Mouse (Mus musculus): ENCODE data around the gene Gpr107. TPM values are rescaled to one million over a fixed set of nuclear protein-coding genes. Genes with fewer than 3 reads are reported as not detected.

Gpr107 gene
- polyA plus RNA-seq, 1 experiment: 35.2 TPM

DNA sequence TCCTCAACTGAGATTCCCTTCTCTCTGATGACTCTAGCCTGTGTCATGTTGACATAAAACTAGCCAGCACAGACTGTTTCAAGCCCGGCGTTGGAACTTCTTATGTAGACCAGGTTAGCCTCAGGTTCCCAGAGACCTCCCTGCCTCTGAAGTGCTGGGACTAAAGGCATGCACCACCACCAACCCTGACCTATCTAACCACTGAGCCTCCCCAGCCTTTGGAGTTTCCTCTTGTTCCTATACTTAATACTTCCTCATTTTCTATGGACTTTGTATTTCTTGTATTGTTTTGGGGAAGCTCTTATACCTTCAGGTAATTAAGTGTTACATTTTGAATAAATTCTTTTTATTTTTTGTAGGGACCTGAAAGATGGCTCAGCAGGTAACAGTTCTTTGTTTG lies 37.9 kb upstream of the Gpr107 start:
- Histone ChIP-seq H3ac (ENCODE audit: control insufficient read depth, insufficient read length) (no peak overlapping the region), H3K4me2 (ENCODE audit: low read depth) (no peak overlapping the region), H3K36me3 (ENCODE audit: control insufficient read depth, insufficient read depth) (no peaks in the 10 kb centered on the region), H3K79me2 (ENCODE audit: control insufficient read depth, insufficient read depth) (no peaks in the 10 kb centered on the region), H3K27me3 (ENCODE audit: control insufficient read depth, insufficient read depth, insufficient read length) (no peaks in the 10 kb centered on the region), H3K4me3 (no peak overlapping the region)
- no peak for TF ChIP-seq SRF (IDR thresholded peaks at IDR 0.05; ENCODE audit: control insufficient read depth, insufficient read length, low read depth)
- TF ChIP-seq E2F4 (IDR thresholded peaks at IDR 0.05; ENCODE audit: insufficient read depth): no peak
- TF ChIP-seq POLR2A (IDR thresholded peaks at IDR 0.05; ENCODE audit: insufficient read length, low read depth): no peak
- TF ChIP-seq MYOG (IDR thresholded peaks at IDR 0.05; ENCODE audit: control insufficient read depth in 1 of 3, insufficient read depth in 1 of 3, insufficient read length in 2 of 3, low read depth in 2 of 3): no peak
- no peak for TF ChIP-seq MYOD1 (IDR thresholded peaks at IDR 0.05; ENCODE audit: control insufficient read depth in 1 of 3, insufficient read length in 2 of 3, low read depth in 2 of 3)
- no peak for TF ChIP-seq USF1 (IDR thresholded peaks at IDR 0.05; ENCODE audit: low read depth)
- TF ChIP-seq REST (IDR thresholded peaks at IDR 0.05; ENCODE audit: insufficient read depth, insufficient read length): no peak

DNA sequence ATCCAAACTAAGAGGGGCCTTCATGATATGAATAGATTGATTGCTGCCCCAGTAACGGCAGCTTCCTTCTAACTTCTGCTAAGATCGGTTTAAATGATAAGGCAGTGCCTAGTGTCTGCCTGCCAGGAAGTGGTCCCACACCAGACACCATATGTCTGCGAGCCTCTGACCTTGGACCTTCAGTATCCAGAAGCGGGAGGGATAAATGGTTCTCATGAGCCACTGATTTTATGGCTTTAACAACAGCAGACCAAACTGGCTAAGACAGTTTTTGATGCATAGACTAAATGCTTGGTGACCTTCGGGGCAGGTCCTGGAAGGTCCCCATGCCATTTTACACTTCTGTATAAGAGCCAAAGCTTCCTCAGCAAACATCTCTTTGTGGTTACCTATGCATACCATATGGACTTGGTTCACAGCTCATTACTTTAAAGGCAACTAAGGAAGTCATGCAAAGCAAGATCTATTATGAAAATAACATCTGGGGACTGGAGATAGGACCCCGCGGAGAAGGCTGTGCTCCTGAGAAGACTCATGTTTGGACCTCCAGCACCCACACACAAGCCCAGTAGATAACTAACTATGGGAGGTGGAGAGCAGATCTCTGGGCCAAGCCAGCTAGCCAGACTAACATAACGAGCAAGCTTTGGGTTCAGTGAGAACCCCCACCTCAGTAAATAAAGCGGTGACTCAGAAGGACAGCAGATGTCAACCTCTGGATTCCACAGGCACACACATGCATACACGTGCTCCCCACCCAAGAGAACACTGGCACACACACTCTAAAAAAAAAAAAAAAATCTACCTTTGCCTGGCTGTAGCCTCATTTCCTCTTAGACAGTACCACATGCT lies 36.8 kb upstream of the Gpr107 start:
- TF ChIP-seq E2F4 (IDR thresholded peaks at IDR 0.05; ENCODE audit: insufficient read depth): no peak
- TF ChIP-seq REST (IDR thresholded peaks at IDR 0.05; ENCODE audit: insufficient read depth, insufficient read length): no peak
- no peak for TF ChIP-seq MYOD1 (IDR thresholded peaks at IDR 0.05; ENCODE audit: control insufficient read depth in 1 of 3, insufficient read length in 2 of 3, low read depth in 2 of 3)
- TF ChIP-seq MYOG (IDR thresholded peaks at IDR 0.05; ENCODE audit: control insufficient read depth in 1 of 3, insufficient read depth in 1 of 3, insufficient read length in 2 of 3, low read depth in 2 of 3): no peak
- TF ChIP-seq MAX (IDR thresholded peaks at IDR 0.05; ENCODE audit: low read depth): no peak
- TF ChIP-seq POLR2AphosphoS2 (IDR thresholded peaks at IDR 0.05; ENCODE audit: insufficient read length, low read depth): no peak
- TF ChIP-seq POLR2A (IDR thresholded peaks at IDR 0.05; ENCODE audit: insufficient read length, low read depth): no peak
- no peak for TF ChIP-seq TCF3 (IDR thresholded peaks at IDR 0.05; ENCODE audit: insufficient read length, low read depth)
- no peak for TF ChIP-seq SRF (IDR thresholded peaks at IDR 0.05; ENCODE audit: control insufficient read depth, insufficient read length, low read depth)
- TF ChIP-seq CEBPB (IDR thresholded peaks at IDR 0.05; ENCODE audit: insufficient read depth, poor library complexity, severe bottlenecking): no peak
- TF ChIP-seq TCF12 (IDR thresholded peaks at IDR 0.05; ENCODE audit: insufficient read depth, poor library complexity, severe bottlenecking): no peak
- no peak overlapping the region for H3K4me3 ChIP-seq
- no peaks in the 10 kb centered on the region for H3K79me2 ChIP-seq (ENCODE audit: control insufficient read depth, insufficient read depth)
- no peaks in the 10 kb centered on the region for H3K36me3 ChIP-seq (ENCODE audit: control insufficient read depth, insufficient read depth)
- no peaks in the 10 kb centered on the region for H3K27me3 ChIP-seq (ENCODE audit: control insufficient read depth, insufficient read depth, insufficient read length)
- no peak overlapping the region for H3K4me2 ChIP-seq (ENCODE audit: low read depth)
- H3ac ChIP-seq (ENCODE audit: control insufficient read depth, insufficient read length): no peak overlapping the region

DNA sequence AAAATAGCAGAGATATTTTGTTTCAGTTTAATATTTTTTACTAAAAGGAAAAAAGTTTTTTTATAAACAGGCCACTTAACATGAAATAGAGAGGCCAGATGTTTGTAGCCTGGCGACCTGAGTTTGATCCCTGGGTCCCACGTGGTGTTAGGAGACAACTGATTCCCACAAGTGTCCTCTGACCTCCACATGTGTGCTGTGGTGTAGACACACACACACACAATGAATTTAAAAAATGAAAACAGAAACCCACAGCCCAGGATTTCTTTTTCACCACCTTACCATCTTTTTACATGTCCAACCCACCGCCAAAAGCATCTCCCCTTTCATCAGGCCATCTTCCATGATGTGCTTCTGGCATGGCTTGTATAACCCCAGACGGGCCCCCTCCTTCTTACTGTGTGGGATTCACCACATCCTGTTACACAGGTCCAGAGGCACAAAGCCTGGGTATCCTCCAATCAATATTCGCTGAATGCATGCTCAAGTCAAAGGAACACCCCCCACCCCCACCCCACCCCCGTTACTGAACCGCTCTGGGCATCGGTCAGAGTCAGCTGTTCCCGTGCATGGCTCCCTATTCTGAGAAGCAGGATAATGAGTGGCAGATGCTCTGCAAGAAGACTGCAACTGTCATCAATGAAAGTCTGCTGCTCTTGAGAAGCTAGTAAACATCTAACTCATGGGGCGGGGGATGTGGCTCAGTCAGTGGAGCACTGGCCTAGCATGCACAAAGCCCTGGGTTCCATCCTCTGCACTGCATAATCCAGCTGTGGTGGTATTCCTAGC lies 36.0 kb upstream of the Gpr107 start:
- no peak overlapping the region for H3ac ChIP-seq (ENCODE audit: control insufficient read depth, insufficient read length)
- TF ChIP-seq MYOD1 (IDR thresholded peaks at IDR 0.05; ENCODE audit: control insufficient read depth in 1 of 3, insufficient read length in 2 of 3, low read depth in 2 of 3) (peak in 1 of 3 experiments; percentile 40), TCF12 (IDR thresholded peaks at IDR 0.05; ENCODE audit: insufficient read depth, poor library complexity, severe bottlenecking) (no peak)
- H3K79me2 ChIP-seq (ENCODE audit: control insufficient read depth, insufficient read depth): no peaks in the 10 kb centered on the region
- no peaks in the 10 kb centered on the region for H3K27me3 ChIP-seq (ENCODE audit: control insufficient read depth, insufficient read depth, insufficient read length)
- H3K4me3 ChIP-seq: no peak overlapping the region
- H3K4me2 ChIP-seq (ENCODE audit: low read depth): no peak overlapping the region
- no peaks in the 10 kb centered on the region for H3K36me3 ChIP-seq (ENCODE audit: control insufficient read depth, insufficient read depth)

DNA sequence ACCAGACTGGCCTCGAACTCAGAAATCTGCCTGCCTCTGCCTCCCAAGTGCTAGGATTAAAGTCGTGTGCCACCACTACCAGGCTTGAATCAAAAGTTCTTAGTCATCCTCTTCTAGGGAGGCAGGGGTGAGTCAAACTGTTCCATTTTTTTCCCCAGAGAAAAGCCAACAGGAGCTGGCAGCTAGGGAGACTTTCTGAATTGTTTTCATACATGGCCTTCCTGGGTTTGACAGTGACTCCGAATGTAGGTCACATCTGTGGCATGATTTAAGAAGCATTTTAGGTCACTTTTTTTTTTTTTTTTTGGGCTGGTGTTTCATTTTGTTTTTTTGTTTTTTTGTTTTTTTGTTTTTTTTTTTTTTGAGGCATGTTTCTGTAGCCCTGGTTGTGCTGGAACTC lies 33.9 kb upstream of the Gpr107 start:
- H3K4me3 ChIP-seq: no peak overlapping the region

More for the DNA sequence above, 33.9 kb upstream of the Gpr107 start:
- no peak overlapping the region for H3K4me2 ChIP-seq (ENCODE audit: low read depth)
- H3ac ChIP-seq (ENCODE audit: control insufficient read depth, insufficient read length): no peak overlapping the region
- H3K27me3 ChIP-seq (ENCODE audit: control insufficient read depth, insufficient read depth, insufficient read length): no peaks in the 10 kb centered on the region
- H3K79me2 ChIP-seq (ENCODE audit: control insufficient read depth, insufficient read depth): no peaks in the 10 kb centered on the region
- no peaks in the 10 kb centered on the region for H3K36me3 ChIP-seq (ENCODE audit: control insufficient read depth, insufficient read depth)
- no peak for TF ChIP-seq TCF3 (IDR thresholded peaks at IDR 0.05; ENCODE audit: insufficient read length, low read depth)
- TF ChIP-seq E2F4 (IDR thresholded peaks at IDR 0.05; ENCODE audit: insufficient read depth): no peak
- TF ChIP-seq CEBPB (IDR thresholded peaks at IDR 0.05; ENCODE audit: insufficient read depth, poor library complexity, severe bottlenecking): no peak
- no peak for TF ChIP-seq POLR2AphosphoS2 (IDR thresholded peaks at IDR 0.05; ENCODE audit: insufficient read length, low read depth)
- no peak for TF ChIP-seq MYOG (IDR thresholded peaks at IDR 0.05; ENCODE audit: control insufficient read depth in 1 of 3, insufficient read depth in 1 of 3, insufficient read length in 2 of 3, low read depth in 2 of 3)
- TF ChIP-seq MAX (IDR thresholded peaks at IDR 0.05; ENCODE audit: low read depth): no peak
- no peak for TF ChIP-seq SRF (IDR thresholded peaks at IDR 0.05; ENCODE audit: control insufficient read depth, insufficient read length, low read depth)
- no peak for TF ChIP-seq TCF12 (IDR thresholded peaks at IDR 0.05; ENCODE audit: insufficient read depth, poor library complexity, severe bottlenecking)
- no peak for TF ChIP-seq USF1 (IDR thresholded peaks at IDR 0.05; ENCODE audit: low read depth)
- TF ChIP-seq REST (IDR thresholded peaks at IDR 0.05; ENCODE audit: insufficient read depth, insufficient read length): no peak
- TF ChIP-seq POLR2A (IDR thresholded peaks at IDR 0.05; ENCODE audit: insufficient read length, low read depth): no peak
- TF ChIP-seq MYOD1 (IDR thresholded peaks at IDR 0.05; ENCODE audit: control insufficient read depth in 1 of 3, insufficient read length in 2 of 3, low read depth in 2 of 3): no peak

All from myocyte (in vitro differentiated cells).